Comparison of ENCODE assay signal across 27 mouse cellular contexts in genomic region chr9:12587289-12588057, GRCm38 (mm10).
DNase-seq lines count a peak whose midpoint lies in the region; ATAC-seq and TF ChIP-seq lines count a peak whose summit lies in the region.
"Had no signal": no experiment of that assay in that cellular context is flagged by ENCODE, and none has a peak within 500 bp of the region (broad histone marks: within the 10 kb centered on the region; RNA-seq: fewer than 3 reads in every experiment).

No protein-coding gene starts in this region.

- peak; percentile 3 for DNase-seq in hindbrain, embryonic 10.5 days (ENCODE audit: low spot score)
- DNase-seq in hindbrain, postnatal 0 days (ENCODE audit: low spot score), result no peak
- peak; percentile 13 for DNase-seq in neural tube, embryonic 10.5 days (ENCODE audit: extremely low spot score, low spot score)
- peak; percentile 19 for DNase-seq in neural tube, embryonic 11.5 days (ENCODE audit: low spot score)
- no peak for DNase-seq in adrenal gland, postnatal 4 days (ENCODE audit: low spot score in 2 of 2)
- DNase-seq in urinary bladder, postnatal 25 days (ENCODE audit: low spot score), result no peak
- no peak for DNase-seq in urinary bladder, postnatal 36 days (ENCODE audit: low spot score in 2 of 2)
- DNase-seq: adrenal gland, adult 8-10 months; adrenal gland, postnatal 36 days; B cell, adult 2 months; cerebellum, adult 11 months; cerebellum, adult 8-10 months; cerebellum, postnatal 14 days; gastrocnemius, adult 2 months; gastrocnemius, postnatal 36 days; heart, adult 2 months; heart, postnatal 14 days had no signal

- no peak for ATAC-seq in hindbrain, postnatal 0 days
- ATAC-seq in neural tube, embryonic 15.5 days (ENCODE audit: low FRiP score), result no peak
- peak; percentile 86 for ATAC-seq in neural tube, embryonic 11.5 days (ENCODE audit: insufficient read depth, low FRiP score, low TSS enrichment)
- ATAC-seq: CD4-positive, CD25-positive, alpha-beta regulatory T cell, adult 4 months; forebrain, embryonic 14.5 days had no signal

- H3K36me3 ChIP-seq in hindbrain, embryonic 10.5 days, result no peaks in the 10 kb centered on the region
- no peaks in the 10 kb centered on the region for H3K36me3 ChIP-seq in hindbrain, postnatal 0 days (ENCODE audit: insufficient read depth, low read length)
- H3K36me3 ChIP-seq in neural tube, embryonic 15.5 days, result no peaks in the 10 kb centered on the region
- no peaks in the 10 kb centered on the region for H3K36me3 ChIP-seq in neural tube, embryonic 11.5 days (ENCODE audit: control insufficient read depth, insufficient read depth, low read length)
- H3K36me3 ChIP-seq: embryonic facial prominence, embryonic 15.5 days; forebrain, embryonic 10.5 days; G1E; heart, embryonic 15.5 days; hindbrain, embryonic 15.5 days had no signal

- TF ChIP-seq CTCF in hindbrain, postnatal 0 days (IDR thresholded peaks at IDR 0.05; ENCODE audit: low read depth), result no peak

- H3K9ac ChIP-seq in hindbrain, postnatal 0 days (replicated peaks; ENCODE audit: low read length), result no peak overlapping the region
- no peak overlapping the region for H3K9ac ChIP-seq in neural tube, embryonic 15.5 days (replicated peaks)
- H3K9ac ChIP-seq in neural tube, embryonic 11.5 days (ENCODE audit: low read length), result no peak overlapping the region
- H3K9ac ChIP-seq: embryonic facial prominence, embryonic 15.5 days; heart, embryonic 15.5 days; hindbrain, embryonic 15.5 days had no signal

- no peak overlapping the region for H3K27ac ChIP-seq in hindbrain, embryonic 10.5 days
- H3K27ac ChIP-seq in hindbrain, postnatal 0 days, result no peak overlapping the region
- no peak overlapping the region for H3K27ac ChIP-seq in neural tube, embryonic 15.5 days (replicated peaks)
- H3K27ac ChIP-seq in neural tube, embryonic 11.5 days (ENCODE audit: low read depth, low read length), result no peak overlapping the region
- H3K27ac ChIP-seq: embryonic facial prominence, embryonic 15.5 days; forebrain, embryonic 10.5 days; gastrocnemius, adult 2 months; heart, adult 2 months; heart, embryonic 15.5 days; hindbrain, embryonic 15.5 days had no signal

- H3K9me3 ChIP-seq in hindbrain, embryonic 10.5 days, result no peaks in the 10 kb centered on the region
- no peaks in the 10 kb centered on the region for H3K9me3 ChIP-seq in hindbrain, postnatal 0 days (ENCODE audit: low read length)
- no peaks in the 10 kb centered on the region for H3K9me3 ChIP-seq in neural tube, embryonic 15.5 days (replicated peaks)
- H3K9me3 ChIP-seq in neural tube, embryonic 11.5 days (ENCODE audit: control insufficient read depth, low read length), result no peaks in the 10 kb centered on the region
- H3K9me3 ChIP-seq: embryonic facial prominence, embryonic 15.5 days; forebrain, embryonic 10.5 days; G1E; heart, embryonic 15.5 days; hindbrain, embryonic 15.5 days had no signal

- no peaks in the 10 kb centered on the region for H3K27me3 ChIP-seq in hindbrain, embryonic 10.5 days (ENCODE audit: insufficient read depth, poor library complexity, severe bottlenecking)
- no peaks in the 10 kb centered on the region for H3K27me3 ChIP-seq in hindbrain, postnatal 0 days (ENCODE audit: insufficient read depth, low read length)
- no peaks in the 10 kb centered on the region for H3K27me3 ChIP-seq in neural tube, embryonic 15.5 days (replicated peaks)
- H3K27me3 ChIP-seq in neural tube, embryonic 11.5 days (ENCODE audit: control insufficient read depth, insufficient read depth, low read length), result no peaks in the 10 kb centered on the region
- H3K27me3 ChIP-seq: embryonic facial prominence, embryonic 15.5 days; heart, embryonic 15.5 days; hindbrain, embryonic 15.5 days had no signal

- 0 out of 2 replicates have a peak, but pooled peaks cover 4% of the 10 kb centered on the region for H3K4me1 ChIP-seq in hindbrain, embryonic 10.5 days (replicated peaks)
- no peaks in the 10 kb centered on the region for H3K4me1 ChIP-seq in hindbrain, postnatal 0 days (ENCODE audit: insufficient read depth, low read length)
- no peaks in the 10 kb centered on the region for H3K4me1 ChIP-seq in neural tube, embryonic 15.5 days
- no peaks in the 10 kb centered on the region for H3K4me1 ChIP-seq in neural tube, embryonic 11.5 days (ENCODE audit: control insufficient read depth, insufficient read depth, low read length)
- H3K4me1 ChIP-seq: embryonic facial prominence, embryonic 15.5 days; forebrain, embryonic 10.5 days; heart, embryonic 15.5 days; hindbrain, embryonic 15.5 days had no signal

- H3K4me2 ChIP-seq in hindbrain, postnatal 0 days (ENCODE audit: low read depth, low read length), result no peak overlapping the region
- no peak overlapping the region for H3K4me2 ChIP-seq in neural tube, embryonic 15.5 days
- H3K4me2 ChIP-seq in neural tube, embryonic 11.5 days (ENCODE audit: low read depth), result no peak overlapping the region
- H3K4me2 ChIP-seq: embryonic facial prominence, embryonic 15.5 days; heart, embryonic 11.5 days; heart, embryonic 15.5 days; hindbrain, embryonic 15.5 days had no signal

- H3K4me3 ChIP-seq in hindbrain, embryonic 10.5 days, result no peak overlapping the region
- H3K4me3 ChIP-seq in hindbrain, postnatal 0 days (ENCODE audit: low read length), result no peak overlapping the region
- H3K4me3 ChIP-seq in neural tube, embryonic 15.5 days (replicated peaks), result no peak overlapping the region
- no peak overlapping the region for H3K4me3 ChIP-seq in neural tube, embryonic 11.5 days (ENCODE audit: low read depth, low read length)
- H3K4me3 ChIP-seq: embryonic facial prominence, embryonic 15.5 days; erythroblast, embryonic 14.5 days; forebrain, embryonic 10.5 days; gastrocnemius, adult 2 months; heart, adult 2 months; heart, embryonic 15.5 days; hindbrain, embryonic 15.5 days had no signal

Comparison
In these comparisons a context has a peak if more than half of its experiments do, and no peak if none do; other contexts are left out.
1. DNase-seq: peak in hindbrain, embryonic 10.5 days (single experiment), neural tube, embryonic 10.5 days (single experiment) and neural tube, embryonic 11.5 days (single experiment); none in hindbrain, postnatal 0 days (single experiment), adrenal gland, postnatal 4 days (0 of 2), urinary bladder, postnatal 25 days (single experiment) and urinary bladder, postnatal 36 days (0 of 2).